Mouse (Mus musculus) CD4-positive, CD25-positive, alpha-beta regulatory T cell, adult 4 months (primary cell): ENCODE data around the gene Pnldc1. TPM values are rescaled to one million over a fixed set of nuclear protein-coding genes. Genes with fewer than 3 reads are reported as not detected.
A peak's percentile ranks its signal among the peaks of the same experiment; 100 is the strongest.
"Not testable (repeated sequence)": the region's sequence is repeated elsewhere in the genome, so short reads cannot be mapped to it uniquely, and the experiment has no call there.

Experiments
- ATAC-seq: one replicate; pipeline ENCODE4 v1.8.0; 2017
- polyA plus RNA-seq, 2 experiments: library from polyadenylated mRNA; unstranded; fragments of 100-300 nt; shearing (Covaris generic); gene quantifications; one replicate each; pipeline ENCODE4 v1.2.1; 2017

Gene Pnldc1
- polyA plus RNA-seq, 2 experiments from 2014 or later = 0.55 to 1.3 TPM

DNA sequence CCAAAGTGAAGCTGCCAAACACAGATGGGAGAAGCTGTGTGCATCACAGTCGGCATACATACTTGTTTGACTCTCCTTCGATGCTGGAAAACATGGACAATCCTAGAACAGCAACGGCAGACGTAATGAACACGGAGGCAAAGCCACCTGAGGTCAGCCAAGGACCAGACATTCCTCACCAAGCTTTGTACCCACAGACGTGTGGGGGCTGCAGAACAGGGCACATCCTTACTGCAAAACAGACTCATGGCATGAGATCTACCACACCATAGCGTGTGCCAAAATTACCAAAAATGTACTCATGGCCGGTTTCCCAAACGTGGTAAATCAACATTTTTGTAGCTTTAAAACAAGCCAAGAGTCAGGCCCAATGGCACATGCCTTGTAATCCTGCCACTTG is 3.6 kb downstream of the Pnldc1 start:
- no peak for ATAC-seq

GRCm38 (mm10) chr17:12905810-12906209 is 4.2 kb downstream of the Pnldc1 start:
- ATAC-seq = no peak

DNA sequence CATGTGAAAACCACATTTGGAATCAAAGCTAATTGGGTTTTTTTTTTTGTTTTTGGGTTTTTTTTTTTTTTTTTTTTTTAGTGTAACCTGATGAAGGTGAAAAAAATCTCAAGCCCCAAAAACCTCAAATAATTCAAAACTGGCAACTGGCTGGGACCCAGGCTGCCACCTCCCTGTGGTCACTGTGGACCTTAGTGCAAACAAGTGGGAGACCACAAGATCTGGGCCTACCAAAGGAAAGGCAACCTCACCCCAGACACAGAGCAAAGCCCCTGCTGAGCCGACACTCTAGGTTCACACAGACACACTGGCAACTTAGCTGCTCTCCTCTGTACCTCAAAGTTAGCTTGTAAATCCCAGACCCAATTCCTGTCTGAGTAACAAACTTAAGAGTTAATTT is 5.7 kb downstream of the Pnldc1 start:
- no peak for ATAC-seq

GRCm38 (mm10) chr17:12903372-12904333 is 6.4 kb downstream of the Pnldc1 start:
- ATAC-seq = no peak

DNA sequence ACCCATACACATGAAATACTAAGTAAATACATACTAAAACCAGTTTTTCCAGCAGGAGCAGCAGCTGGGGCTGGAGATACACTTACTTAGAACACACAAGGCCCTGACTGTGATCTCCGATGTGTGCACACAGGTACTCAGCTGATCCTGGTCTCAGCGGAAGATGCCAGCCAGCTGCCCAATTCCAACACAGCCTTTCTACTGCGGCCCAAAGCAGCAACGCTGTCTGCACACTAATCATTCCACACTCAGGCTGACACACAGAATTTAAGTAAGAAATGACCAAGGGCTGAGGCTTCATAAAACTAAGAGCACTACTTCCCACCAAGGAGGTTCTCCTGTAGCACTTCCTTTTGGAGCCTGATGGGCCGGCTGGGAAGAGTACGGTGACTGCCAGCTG is 7.7 kb downstream of the Pnldc1 start:
- ATAC-seq = no peak

DNA sequence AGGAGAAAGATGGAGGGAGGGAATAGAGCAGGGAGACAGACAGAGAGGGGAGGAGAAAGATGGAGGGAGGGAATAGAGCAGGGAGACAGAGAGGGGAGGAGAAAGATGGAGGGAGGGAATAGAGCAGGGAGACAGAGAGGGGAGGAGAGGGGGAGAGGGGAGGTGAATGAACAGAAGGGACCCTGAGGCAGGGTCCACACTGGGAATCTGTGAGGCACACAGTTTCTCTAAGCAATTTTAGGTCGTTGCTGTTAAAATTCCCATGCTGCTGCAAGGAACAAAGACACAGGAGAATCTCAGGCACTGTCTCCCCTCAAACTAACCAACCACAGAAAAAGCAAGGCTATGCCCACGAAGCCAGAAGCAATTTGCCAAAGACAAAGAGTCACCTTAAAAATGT is 11.4 kb downstream of the Pnldc1 start:
- not testable (repeated sequence) for ATAC-seq

DNA sequence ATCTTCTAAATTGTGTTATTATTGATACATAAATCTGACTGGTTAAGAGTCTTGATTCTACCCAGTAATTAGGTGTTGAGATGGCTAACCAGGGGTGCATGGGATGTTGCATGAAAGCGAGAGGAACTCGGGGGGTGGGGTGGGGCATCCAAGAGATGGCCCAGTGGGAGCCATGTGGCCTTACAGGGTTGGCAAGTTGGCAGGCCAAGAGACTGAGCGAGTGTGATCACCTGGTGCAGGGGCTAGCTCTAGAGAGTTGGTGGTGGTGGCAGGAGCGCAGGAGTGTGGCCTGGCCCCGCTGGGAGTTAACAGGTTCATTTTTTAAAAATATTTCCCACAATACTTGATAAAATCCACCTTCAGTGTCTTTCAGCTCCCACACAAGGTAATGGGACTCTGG is 12.4 kb downstream of the Pnldc1 start:
- no peak for ATAC-seq

GRCm38 (mm10) chr17:12892033-12892432 is 18.0 kb downstream of the Pnldc1 start:
- no peak for ATAC-seq

DNA sequence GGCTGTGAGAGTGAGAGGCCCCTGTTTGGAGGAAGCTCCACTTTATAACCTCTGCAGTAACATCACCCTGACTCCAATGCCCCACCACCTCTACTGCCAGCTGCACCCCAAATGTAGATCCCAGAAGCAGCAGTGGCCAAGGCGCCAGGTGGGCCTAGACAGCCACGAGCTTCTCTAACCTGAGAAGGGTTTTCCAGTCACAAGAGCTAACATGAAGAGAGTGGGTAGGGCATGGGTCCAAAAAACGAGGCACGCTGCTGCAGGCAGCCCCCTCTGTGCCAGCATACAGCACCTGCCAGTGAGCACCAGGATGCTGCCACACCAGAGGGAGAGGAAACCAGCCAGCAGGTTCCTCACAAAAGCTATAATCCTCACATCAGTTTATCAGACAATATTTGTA is 19.0 kb downstream of the Pnldc1 start:
- ATAC-seq = no peak

- ATAC-seq = no peak
These were observed 22.8 kb downstream of the Pnldc1 start for GRCm38 (mm10) chr17:12887021-12887775.

DNA sequence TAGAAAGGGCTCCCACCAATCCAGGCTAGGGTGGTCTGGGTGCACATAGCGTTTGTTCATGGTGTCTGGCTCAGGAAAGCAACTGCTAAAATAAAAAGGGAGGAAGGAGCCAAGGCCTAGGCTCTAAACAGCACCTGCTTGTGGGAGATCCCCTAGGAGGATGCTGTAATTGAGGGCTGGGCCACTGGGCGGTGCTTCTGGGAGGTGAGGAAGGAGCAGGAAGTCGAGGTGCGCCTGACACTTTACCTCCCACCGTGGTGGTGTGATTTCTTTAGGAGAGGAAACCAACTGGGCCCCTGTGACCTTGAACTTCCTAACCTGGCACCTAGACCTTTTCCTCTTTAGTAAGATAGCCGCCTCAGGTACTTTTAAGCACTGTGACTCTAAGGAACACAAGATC is 23.4 kb downstream of the Pnldc1 start:
- ATAC-seq = peak; percentile 100

DNA sequence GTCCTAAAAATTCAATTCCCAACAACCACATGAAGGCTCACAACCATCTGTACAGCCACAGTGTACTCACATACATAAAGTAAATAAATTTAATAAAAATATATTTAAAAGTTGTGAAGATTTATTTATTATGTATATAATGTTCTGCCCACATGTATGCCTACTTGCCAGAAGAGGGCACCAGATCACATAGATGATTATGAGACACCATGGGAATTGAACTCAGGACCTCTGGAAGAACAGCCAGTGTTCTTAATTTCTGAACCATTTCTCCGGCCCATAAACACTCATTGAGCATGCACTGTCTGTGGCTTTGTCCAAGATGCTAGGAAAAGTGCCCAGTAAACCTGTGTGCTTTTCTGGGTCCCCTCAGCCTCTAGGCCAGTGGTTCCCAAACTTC is 28.8 kb downstream of the Pnldc1 start:
- no peak for ATAC-seq

- ATAC-seq = peak; percentile 96
These were observed 29.9 kb downstream of the Pnldc1 start for GRCm38 (mm10) chr17:12880178-12880577.

- no peak for ATAC-seq
These were observed 34.3 kb downstream of the Pnldc1 start, which contains the start of gene Mrgprh for GRCm38 (mm10) chr17:12875734-12876133. Mrgprh (plus strand) TSS chr17:12876034.

- ATAC-seq = no peak
These were observed 37.6 kb downstream of the Pnldc1 start for GRCm38 (mm10) chr17:12872275-12873028.

- ATAC-seq = no peak
These were observed 41.4 kb downstream of the Pnldc1 start for GRCm38 (mm10) chr17:12868640-12869039.

GRCm38 (mm10) chr17:12868043-12868442 is 42.0 kb downstream of the Pnldc1 start, which contains the start of gene Mas1:
Mas1 (minus strand) TSS chr17:12868143.
- no peak for ATAC-seq

GRCm38 (mm10) chr17:12866853-12867252 is 43.2 kb downstream of the Pnldc1 start:
- ATAC-seq = no peak

- ATAC-seq = no peak
These were observed 44.6 kb downstream of the Pnldc1 start for GRCm38 (mm10) chr17:12865407-12865806.

GRCm38 (mm10) chr17:12864111-12864510 is 45.9 kb downstream of the Pnldc1 start:
- no peak for ATAC-seq

DNA sequence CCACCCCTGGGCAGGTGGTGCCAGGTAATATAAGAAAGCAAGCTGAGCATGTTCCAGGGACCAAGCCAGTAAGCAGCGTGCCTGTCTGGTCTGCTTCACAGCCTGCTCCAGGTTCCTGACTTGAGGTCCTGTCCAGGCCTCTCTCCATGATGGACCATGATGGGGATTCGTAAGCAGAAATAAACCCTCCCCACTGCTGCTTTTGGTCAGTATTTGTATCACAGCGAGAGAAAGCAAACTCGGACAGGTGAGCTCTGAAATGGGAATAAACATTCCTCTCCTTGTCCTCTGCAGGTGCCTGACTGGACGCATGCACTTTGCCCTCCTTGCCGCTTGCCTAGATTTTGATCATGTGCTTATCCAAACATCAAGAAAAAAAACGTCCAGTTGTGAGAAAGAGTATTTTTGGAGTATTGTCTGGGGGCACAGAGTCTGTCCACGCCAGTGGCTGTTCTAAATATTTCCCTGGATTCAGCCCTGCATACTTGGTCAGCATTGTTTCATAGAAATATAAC is 51.0 kb downstream of the Pnldc1 start:
- no peak for ATAC-seq

- ATAC-seq = peak; percentile 87
These were observed 52.0 kb downstream of the Pnldc1 start for GRCm38 (mm10) chr17:12858072-12858471.

DNA sequence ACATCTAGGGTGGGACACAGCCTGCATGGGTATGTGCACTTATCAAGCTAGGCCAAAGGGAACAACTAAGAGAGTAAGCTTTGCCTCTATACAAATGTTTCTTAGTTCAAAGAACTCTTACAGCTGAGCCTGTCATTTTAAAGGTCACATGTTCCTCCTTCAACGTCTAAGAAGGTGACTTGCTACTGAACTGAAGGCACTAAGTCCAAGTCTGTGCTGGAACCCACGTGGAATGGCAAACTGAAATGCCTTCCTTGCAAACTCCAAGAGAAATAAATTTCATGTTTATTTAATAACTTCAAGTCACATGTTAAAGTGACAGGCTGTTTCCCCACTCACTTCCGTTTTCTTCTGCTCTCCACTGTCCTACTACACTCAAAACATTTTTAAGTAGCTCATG is 52.6 kb downstream of the Pnldc1 start:
- no peak for ATAC-seq
